Mouse (Mus musculus) megakaryocyte-erythroid progenitor cell, adult 5-6 weeks (primary cell): ENCODE results near the gene Slc15a2. TPM values are rescaled to one million over a fixed set of nuclear protein-coding genes. Genes with fewer than 3 reads are reported as not detected.

ENCODE experiments used
- ATAC-seq: replicated peaks from 2 replicates; pipeline ENCODE4 v1.8.0; 2016; ENCODE audit warnings: mild to moderate bottlenecking, inconsistent platforms; ENCODE audit not compliant: severe bottlenecking, poor library complexity, low FRiP score, low TSS enrichment
- total RNA-seq, 2 experiments: library from RNA; stranded (forward) in 1 of 2; stranded (reverse) in 1 of 2; fragments of 200-1000, 215-1000 nt in 1 of 2; fragments of >200 nt in 1 of 2; fragmentation: Nextera tagmentation in 1 of 2; gene quantifications; 2 replicates each; pipeline ENCODE4 v1.2.3; 2014 to 2017

Slc15a2 gene
- total RNA-seq, 2 experiments from 2014 or later, result 13.7 to 18.1 TPM

- no peak for ATAC-seq
These were observed 13.9 kb downstream of the Slc15a2 start for GRCm38 (mm10) chr16:36770830-36771229.

- ATAC-seq, result 0 out of 2 replicates have a peak, but pooled peaks have one; percentile 63
These were observed 14.5 kb downstream of the Slc15a2 start for GRCm38 (mm10) chr16:36770191-36770771.

GRCm38 (mm10) chr16:36751979-36752378, 32.8 kb downstream of the Slc15a2 start:
- no peak for ATAC-seq

- no peak for ATAC-seq
These were observed 37.0 kb downstream of the Slc15a2 start for GRCm38 (mm10) chr16:36747767-36748166.

- no peak for ATAC-seq
These were observed 37.7 kb downstream of the Slc15a2 start for GRCm38 (mm10) chr16:36747068-36747467.

GRCm38 (mm10) chr16:36743580-36743979, 41.2 kb downstream of the Slc15a2 start:
- ATAC-seq, result no peak

- no peak for ATAC-seq
These were observed 45.3 kb downstream of the Slc15a2 start for GRCm38 (mm10) chr16:36739404-36739930.

GRCm38 (mm10) chr16:36735421-36735820, 49.3 kb downstream of the Slc15a2 start:
- no peak for ATAC-seq

GRCm38 (mm10) chr16:36733827-36734226, 50.9 kb downstream of the Slc15a2 start:
- ATAC-seq, result no peak

GRCm38 (mm10) chr16:36732572-36732971, 52.2 kb downstream of the Slc15a2 start:
- no peak for ATAC-seq

- no peak for ATAC-seq
These were observed 55.8 kb downstream of the Slc15a2 start for GRCm38 (mm10) chr16:36728959-36729358.

- no peak for ATAC-seq
These were observed 60.8 kb downstream of the Slc15a2 start for GRCm38 (mm10) chr16:36723880-36724443.

GRCm38 (mm10) chr16:36722739-36723138, 62.0 kb downstream of the Slc15a2 start:
- ATAC-seq, result no peak

- peak; percentile 85 for ATAC-seq
These were observed 64.3 kb downstream of the Slc15a2 start for GRCm38 (mm10) chr16:36720194-36721055.

- no peak for ATAC-seq
These were observed 66.1 kb downstream of the Slc15a2 start for GRCm38 (mm10) chr16:36718637-36719036.

GRCm38 (mm10) chr16:36717481-36717880, 67.3 kb downstream of the Slc15a2 start:
- ATAC-seq, result no peak

- ATAC-seq, result no peak
These were observed 73.0 kb downstream of the Slc15a2 start for GRCm38 (mm10) chr16:36711760-36712159.

GRCm38 (mm10) chr16:36710794-36711193, 74.0 kb downstream of the Slc15a2 start:
- no peak for ATAC-seq

GRCm38 (mm10) chr16:36709405-36709804, 75.4 kb downstream of the Slc15a2 start:
- ATAC-seq, result no peak

GRCm38 (mm10) chr16:36708751-36709150, 76.0 kb downstream of the Slc15a2 start:
- ATAC-seq, result no peak
